Mouse (Mus musculus): ENCODE data around the gene C1qc. TPM values are rescaled to one million over a fixed set of nuclear protein-coding genes. Genes with fewer than 3 reads are reported as not detected.

C1qc gene
- polyA plus RNA-seq, 1 experiment from 2014 or later = 36.3 TPM

- H3K4me3 ChIP-seq (replicated peaks) = no peak overlapping the region
- no peak overlapping the region for H3K4me2 ChIP-seq (replicated peaks)
- 5% methylated on average over 9 of the region's 9 CpGs for WGBS
- no peaks in the 10 kb centered on the region for H3K9me3 ChIP-seq
- H3K27me3 ChIP-seq (replicated peaks) = peaks cover 17% of the 10 kb centered on the region
- H3K36me3 ChIP-seq = no peaks in the 10 kb centered on the region
- H3K9ac ChIP-seq = no peak overlapping the region
- no peaks in the 10 kb centered on the region; the same call in none of the 2 replicates for H3K4me1 ChIP-seq (replicated peaks)
- ATAC-seq = no peak
- H3K27ac ChIP-seq = no peak overlapping the region
Observed at GRCm38 (mm10) chr4:136893691-136894543, 1.1 kb upstream of the C1qc start.

DNA sequence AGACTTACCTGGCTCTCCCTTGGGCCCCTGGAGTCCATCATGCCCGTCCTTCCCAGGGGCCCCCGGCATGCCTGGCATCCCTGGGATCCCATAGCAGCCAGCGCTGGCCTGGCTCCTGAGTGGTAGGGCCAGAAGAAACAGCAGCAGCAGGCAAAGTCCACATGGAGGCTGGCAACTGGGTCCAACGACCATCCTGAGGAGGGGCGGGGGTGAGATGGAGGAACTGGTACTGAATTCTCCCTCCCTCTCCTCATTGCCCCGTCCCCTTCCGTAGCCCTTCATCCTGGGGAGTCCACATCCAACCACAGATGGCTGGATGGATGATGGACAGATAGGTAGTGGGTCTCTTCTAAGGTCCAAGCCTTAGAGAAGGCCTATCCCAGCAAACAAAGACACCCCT lies 494 bp downstream of the C1qc start:
- H3K27ac ChIP-seq = no peak overlapping the region

DNA sequence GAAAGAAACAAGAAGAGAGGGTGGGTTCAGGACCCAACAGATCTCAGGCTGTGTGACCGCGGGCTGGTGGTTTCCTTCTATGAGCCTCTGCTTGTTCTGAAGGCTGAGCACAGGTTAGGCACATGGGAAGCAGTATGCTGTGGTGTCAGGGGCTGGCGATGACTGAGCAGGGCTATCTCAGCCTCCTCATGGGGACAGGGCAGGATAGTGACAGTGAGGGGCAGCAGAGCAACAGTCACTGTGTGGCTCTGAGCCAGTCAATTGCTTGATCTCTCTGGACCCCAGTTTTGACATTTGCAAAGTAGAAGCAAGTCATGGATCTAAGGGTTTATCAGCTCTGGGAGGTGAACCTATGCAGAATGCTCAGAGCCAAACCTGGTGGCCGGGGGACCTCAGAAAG lies 1.8 kb downstream of the C1qc start:
- H3K9ac ChIP-seq = no peak overlapping the region
- no peaks in the 10 kb centered on the region for H3K36me3 ChIP-seq
- H3K27me3 ChIP-seq (replicated peaks) = peaks cover 7% of the 10 kb centered on the region
- no peaks in the 10 kb centered on the region; the same call in 1 of the 2 replicates for H3K4me1 ChIP-seq (replicated peaks)
- 85% methylated on average over 4 of the region's 4 CpGs for WGBS
- no peak for ATAC-seq
- no peak overlapping the region for H3K4me2 ChIP-seq (replicated peaks)
- H3K4me3 ChIP-seq (replicated peaks) = no peak overlapping the region
- no peak overlapping the region for H3K27ac ChIP-seq
- H3K9me3 ChIP-seq = no peaks in the 10 kb centered on the region

More for the DNA sequence above, 494 bp downstream of the C1qc start:
- H3K9ac ChIP-seq = no peak overlapping the region
- H3K36me3 ChIP-seq = no peaks in the 10 kb centered on the region
- WGBS = 45% methylated on average over 7 of the region's 7 CpGs
- no peak overlapping the region for H3K4me2 ChIP-seq (replicated peaks)
- peaks cover 17% of the 10 kb centered on the region for H3K27me3 ChIP-seq (replicated peaks)
- no peak for ATAC-seq
- no peaks in the 10 kb centered on the region; the same call in 1 of the 2 replicates for H3K4me1 ChIP-seq (replicated peaks)
- no peak overlapping the region for H3K4me3 ChIP-seq (replicated peaks)
- H3K9me3 ChIP-seq = no peaks in the 10 kb centered on the region

DNA sequence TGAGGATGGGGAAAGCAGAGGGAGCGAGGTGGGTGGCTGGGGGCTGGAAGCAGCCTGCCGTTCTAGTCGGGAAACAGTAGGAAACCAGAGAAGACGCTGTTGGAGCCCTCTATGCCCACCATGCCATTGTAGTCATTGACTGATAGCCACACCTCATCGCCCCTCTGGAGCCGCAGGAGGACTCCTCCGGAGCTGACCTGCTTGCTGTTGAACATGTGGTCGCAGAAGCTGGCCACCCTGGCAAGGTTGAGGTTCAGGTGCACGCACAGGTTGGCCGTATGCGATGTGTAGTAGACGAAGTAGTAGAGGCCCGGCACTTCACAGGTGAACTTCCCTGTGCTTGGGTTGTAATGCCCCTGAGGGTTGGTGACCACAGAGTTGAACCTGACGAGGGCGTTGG lies 2.9 kb downstream of the C1qc start:
- Histone ChIP-seq H3K4me2 (replicated peaks) (no peak overlapping the region), H3K9me3 (no peaks in the 10 kb centered on the region), H3K27ac (no peak overlapping the region), H3K27me3 (replicated peaks) (peaks cover 7% of the 10 kb centered on the region), H3K9ac (no peak overlapping the region), H3K4me3 (replicated peaks) (no peak overlapping the region), H3K4me1 (replicated peaks) (no peaks in the 10 kb centered on the region), H3K36me3 (no peaks in the 10 kb centered on the region)
- 81% methylated on average over 15 of the region's 15 CpGs for WGBS
- ATAC-seq = no peak

GRCm38 (mm10) chr4:136887714-136888113 lies 5.2 kb downstream of the C1qc start:
- Histone ChIP-seq H3K4me1 (replicated peaks) (no peaks in the 10 kb centered on the region), H3K27me3 (replicated peaks) (peaks cover 7% of the 10 kb centered on the region), H3K36me3 (no peaks in the 10 kb centered on the region), H3K27ac (no peak overlapping the region), H3K4me2 (replicated peaks) (no peak overlapping the region), H3K9ac (no peak overlapping the region), H3K9me3 (no peaks in the 10 kb centered on the region), H3K4me3 (replicated peaks) (no peak overlapping the region)
- 59% methylated on average over 5 of the region's 5 CpGs for WGBS
- ATAC-seq = no peak

- Histone ChIP-seq H3K4me3 (replicated peaks) (no peak within 1 kb of the TSS), H3K36me3 (no peaks in the 10 kb centered on the region), H3K27me3 (replicated peaks) (no peaks in the 10 kb centered on the region), H3K9me3 (no peaks in the 10 kb centered on the region), H3K27ac (no peak within 1 kb of the TSS), H3K4me1 (replicated peaks) (no peaks in the 10 kb centered on the region), H3K4me2 (replicated peaks) (no peak within 1 kb of the TSS), H3K9ac (no peak within 1 kb of the TSS)
- WGBS = 76% methylated on average over 7 of the region's 7 CpGs
- ATAC-seq = no peak
Observed at GRCm38 (mm10) chr4:136886101-136886500, 6.8 kb downstream of the C1qc start, which contains the start of gene C1qb. Gene C1qb, minus strand, starts transcription at chr4:136886187.

DNA sequence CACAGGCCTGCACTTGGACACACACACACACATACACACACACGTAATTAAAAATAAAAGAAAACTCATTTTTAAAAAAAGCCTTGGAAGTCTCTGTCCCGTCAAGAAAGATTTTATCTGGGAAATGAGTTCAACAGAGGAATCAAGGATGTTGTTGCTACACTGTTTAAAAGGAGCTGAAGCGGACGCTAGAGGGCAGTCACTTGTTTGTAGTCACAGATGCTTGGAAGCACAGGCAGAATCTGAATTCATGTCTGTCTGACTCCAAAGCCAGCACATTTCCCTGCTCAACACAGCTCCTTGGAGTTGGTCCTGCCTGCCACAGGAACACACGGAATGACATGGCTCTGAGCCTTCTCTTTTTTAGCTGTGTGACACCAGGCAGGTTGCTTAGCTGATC lies 14.3 kb downstream of the C1qc start:
- no peak for ATAC-seq
- 24% methylated on average over 5 of the region's 5 CpGs for WGBS
- H3K27ac ChIP-seq = no peak overlapping the region

DNA sequence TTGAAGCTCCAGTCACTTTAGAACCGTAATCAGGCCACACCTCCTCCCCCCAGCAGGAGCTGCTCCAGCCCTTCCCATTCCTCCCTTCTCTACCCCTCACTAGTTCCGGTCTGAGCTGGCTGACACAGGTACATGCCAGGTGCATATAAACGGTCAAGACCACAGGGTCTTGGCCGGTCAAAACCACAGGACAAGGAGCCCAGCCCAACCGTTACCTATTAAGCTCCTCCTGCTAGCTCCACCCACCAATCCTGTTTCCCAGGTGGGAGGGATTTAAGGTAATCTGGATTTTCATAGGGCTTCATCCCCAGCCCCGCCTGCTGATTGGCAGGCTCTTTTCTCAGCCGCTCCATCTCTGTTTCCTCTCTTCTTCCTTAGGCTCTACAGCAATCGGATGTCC lies 14.7 kb downstream of the C1qc start:
- peak; percentile 58; the same call in 1 of the 2 replicates for ATAC-seq
- no peaks in the 10 kb centered on the region for H3K9me3 ChIP-seq
- H3K4me3 ChIP-seq (replicated peaks) = no peak overlapping the region
- H3K9ac ChIP-seq = no peak overlapping the region
- H3K4me2 ChIP-seq (replicated peaks) = no peak overlapping the region
- no peaks in the 10 kb centered on the region for H3K27me3 ChIP-seq (replicated peaks)
- 52% methylated on average over 8 of the region's 8 CpGs for WGBS
- H3K36me3 ChIP-seq = no peaks in the 10 kb centered on the region
- H3K27ac ChIP-seq = no peak overlapping the region
- no peaks in the 10 kb centered on the region for H3K4me1 ChIP-seq (replicated peaks)

More for the DNA sequence above, 14.3 kb downstream of the C1qc start:
- no peak overlapping the region for H3K9ac ChIP-seq
- H3K4me2 ChIP-seq (replicated peaks) = no peak overlapping the region
- no peaks in the 10 kb centered on the region for H3K27me3 ChIP-seq (replicated peaks)
- no peaks in the 10 kb centered on the region for H3K36me3 ChIP-seq
- no peak overlapping the region for H3K4me3 ChIP-seq (replicated peaks)
- H3K4me1 ChIP-seq (replicated peaks) = no peaks in the 10 kb centered on the region
- no peaks in the 10 kb centered on the region for H3K9me3 ChIP-seq

GRCm38 (mm10) chr4:136876971-136877370 lies 15.9 kb downstream of the C1qc start:
- ATAC-seq = peak; percentile 67
- no peak overlapping the region for H3K4me2 ChIP-seq (replicated peaks)
- H3K27ac ChIP-seq = no peak overlapping the region
- no peaks in the 10 kb centered on the region for H3K9me3 ChIP-seq
- H3K9ac ChIP-seq = no peak overlapping the region
- 23% methylated on average over 7 of the region's 7 CpGs for WGBS
- H3K4me1 ChIP-seq (replicated peaks) = no peaks in the 10 kb centered on the region
- no peaks in the 10 kb centered on the region for H3K36me3 ChIP-seq
- H3K4me3 ChIP-seq (replicated peaks) = no peak overlapping the region
- no peaks in the 10 kb centered on the region for H3K27me3 ChIP-seq (replicated peaks)

GRCm38 (mm10) chr4:136875012-136875411 lies 17.9 kb downstream of the C1qc start:
- no peak for ATAC-seq
- H3K9me3 ChIP-seq = no peaks in the 10 kb centered on the region
- no peaks in the 10 kb centered on the region for H3K27me3 ChIP-seq (replicated peaks)
- no peak overlapping the region for H3K9ac ChIP-seq
- H3K27ac ChIP-seq = no peak overlapping the region
- no peaks in the 10 kb centered on the region for H3K4me1 ChIP-seq (replicated peaks)
- no peaks in the 10 kb centered on the region for H3K36me3 ChIP-seq
- 82% methylated on average over 14 of the region's 14 CpGs for WGBS
- H3K4me2 ChIP-seq (replicated peaks) = no peak overlapping the region
- H3K4me3 ChIP-seq (replicated peaks) = no peak overlapping the region

- H3K27ac ChIP-seq = no peak overlapping the region
- WGBS = 56% methylated on average over 6 of the region's 6 CpGs
Observed at GRCm38 (mm10) chr4:136868371-136868770, 24.5 kb downstream of the C1qc start.

GRCm38 (mm10) chr4:136867690-136868345 lies 25.0 kb downstream of the C1qc start:
- H3K27ac ChIP-seq = no peak overlapping the region
- no peak overlapping the region for H3K4me3 ChIP-seq (replicated peaks)
- no peaks in the 10 kb centered on the region for H3K36me3 ChIP-seq
- H3K4me1 ChIP-seq (replicated peaks) = peaks cover 15% of the 10 kb centered on the region
- H3K9ac ChIP-seq = no peak overlapping the region
- no peaks in the 10 kb centered on the region for H3K9me3 ChIP-seq
- 11% methylated on average over 10 of the region's 12 CpGs for WGBS
- peak; percentile 62 for ATAC-seq
- no peaks in the 10 kb centered on the region for H3K27me3 ChIP-seq (replicated peaks)
- H3K4me2 ChIP-seq (replicated peaks) = peak overlapping the region; percentile 30; the same call in 1 of the 2 replicates

More at GRCm38 (mm10) chr4:136868371-136868770, 24.5 kb downstream of the C1qc start:
- Histone ChIP-seq H3K9me3 (no peaks in the 10 kb centered on the region), H3K27me3 (replicated peaks) (no peaks in the 10 kb centered on the region), H3K4me2 (replicated peaks) (no peak overlapping the region), H3K4me1 (replicated peaks) (peaks cover 11% of the 10 kb centered on the region), H3K36me3 (no peaks in the 10 kb centered on the region), H3K9ac (no peak overlapping the region), H3K4me3 (replicated peaks) (no peak overlapping the region)
- peak; percentile 71 for ATAC-seq
